Mouse (Mus musculus): ENCODE data around the gene Lca5l. TPM values are rescaled to one million over a fixed set of nuclear protein-coding genes. Genes with fewer than 3 reads are reported as not detected.

The Lca5l gene
- total RNA-seq, 2 experiments from 2014 or later = 1.3 to 2.0 TPM

GRCm38 (mm10) chr16:96126684-96127171 lies 65.3 kb downstream of the Lca5l start:
- peak in 1 of 2 experiments; percentile 8 for DNase-seq (ENCODE audit: low spot score in 2 of 2)

GRCm38 (mm10) chr16:96120022-96120623 lies 71.9 kb downstream of the Lca5l start:
- DNase-seq (ENCODE audit: low spot score in 2 of 2) = no peak

- DNase-seq (ENCODE audit: low spot score in 2 of 2) = no peak
Observed at GRCm38 (mm10) chr16:96114729-96115128, 77.3 kb downstream of the Lca5l start.

GRCm38 (mm10) chr16:96112769-96113168 lies 79.3 kb downstream of the Lca5l start:
- DNase-seq (ENCODE audit: low spot score in 2 of 2) = no peak

GRCm38 (mm10) chr16:96110655-96111345 lies 81.3 kb downstream of the Lca5l start:
- no peak for DNase-seq (ENCODE audit: low spot score in 2 of 2)

GRCm38 (mm10) chr16:96109673-96110072 lies 82.4 kb downstream of the Lca5l start:
- no peak for DNase-seq (ENCODE audit: low spot score in 2 of 2)

Other genes with a start within 250 kb of the Lca5l start
- 10 to 100 TPM; 14.5 to 18.1 TPM for gene Psmg1, start 201.3 kb downstream of the Lca5l start, total RNA-seq (2021)
- gene Brwd1, start 109.7 kb downstream of the Lca5l start, total RNA-seq (2021) = 100 to 1,000 TPM; 146 TPM
- 10 to 100 TPM; 65.7 to 67.0 TPM for gene Hmgn1, start 64.5 kb downstream of the Lca5l start, total RNA-seq (2021)
- 10 to 100 TPM; 74.7 to 90.4 TPM for gene Wrb, start 46.9 kb downstream of the Lca5l start, total RNA-seq (2021)
- 1 to 10 TPM in 1 of 2 experiments, under 1 TPM in 1; 0.63 to 1.1 TPM for gene Sh3bgr, start 8.2 kb upstream of the Lca5l start, total RNA-seq (2021)
- gene B3galt5, start 43.5 kb upstream of the Lca5l start, total RNA-seq (2021) = 10 to 100 TPM; 19.7 to 23.3 TPM